Mouse (Mus musculus) cortical plate, adult 2 months (tissue): ENCODE measurements at regions not wholly inside any gene's neighbourhood (a gene's known extent, or its start where the extent isn't known, plus 50 kb on each side); places are given as distances from the start of the nearest gene placed in this dataset.

Experiments
- CTCF ChIP-seq: fragments of 200-500 bp; IDR thresholded peaks from 2 replicates; pipeline ENCODE4 v1.5.1; 2011; ENCODE audit warnings: mild to moderate bottlenecking, control low read depth, low read length; ENCODE audit not compliant: insufficient read depth; ENCODE audit errors: extremely low read depth
- POLR2A ChIP-seq: fragments of 200-500 bp; IDR thresholded peaks from 2 replicates; pipeline ENCODE4 v1.6.1; 2011; ENCODE audit warnings: mild to moderate bottlenecking, low read length, control low read depth; ENCODE audit not compliant: insufficient read depth; ENCODE audit errors: extremely low read depth

DNA sequence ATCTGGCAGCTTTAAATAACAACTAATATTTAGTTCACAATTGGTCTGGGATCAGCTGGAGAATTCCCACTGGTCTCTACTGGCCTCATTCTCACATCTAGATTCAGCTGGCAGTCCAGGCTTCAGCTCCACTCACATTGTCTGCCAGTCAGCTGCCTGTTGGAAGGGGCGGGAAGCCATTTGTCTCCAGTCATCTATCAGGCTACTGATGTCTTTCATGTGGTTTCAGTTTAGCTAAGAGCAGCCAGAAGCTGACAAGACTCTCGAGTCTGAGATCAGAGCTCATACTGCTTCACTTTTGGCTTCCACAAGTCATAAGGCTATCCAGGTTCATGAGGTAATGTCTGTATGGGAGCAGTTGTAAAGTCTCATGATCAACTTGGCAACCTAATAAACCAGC lies 316.4 kb downstream of the Brinp2 start:
- TF ChIP-seq CTCF (no peak), POLR2A (no peak)
